In genomic region chr9:61227492-61228229, GRCm38 (mm10) we compare ENCODE assay signal across 11 mouse cellular contexts.
A peak's percentile ranks its signal among the peaks of the same experiment; 100 is the strongest.
DNase-seq lines count a peak whose midpoint lies in the region; ATAC-seq and TF ChIP-seq lines count a peak whose summit lies in the region.
"Had no signal": no experiment of that assay in that cellular context is flagged by ENCODE, and none has a peak within 500 bp of the region (broad histone marks: within the 10 kb centered on the region; RNA-seq: fewer than 3 reads in every experiment).

No protein-coding gene starts in this region.

- H3K27me3 ChIP-seq in heart, postnatal 0 days (ENCODE audit: control insufficient read depth, insufficient read depth, low read length): peaks cover 46% of the 10 kb centered on the region
- peaks cover 19% of the 10 kb centered on the region for H3K27me3 ChIP-seq in limb, embryonic 12.5 days
- H3K27me3 ChIP-seq: CH12.LX; liver, embryonic 13.5 days had no signal

- TF ChIP-seq EP300 in heart, postnatal 0 days (IDR thresholded peaks at IDR 0.05; ENCODE audit: low read depth): no peak

- WGBS in heart, postnatal 0 days: 33% methylated on average over 19 of the region's 19 CpGs
- 19% methylated on average over 19 of the region's 19 CpGs for whole genome bisulfite sequencing in limb, embryonic 12.5 days

- no peak overlapping the region for H3K27ac ChIP-seq in heart, postnatal 0 days (ENCODE audit: low read depth)
- no peak overlapping the region for H3K27ac ChIP-seq in limb, embryonic 12.5 days
- H3K27ac ChIP-seq: liver, embryonic 13.5 days had no signal

- H3K9me3 ChIP-seq in heart, postnatal 0 days (replicated peaks; ENCODE audit: control insufficient read depth, low read length): no peaks in the 10 kb centered on the region; the same call in 1 of the 2 replicates
- H3K9me3 ChIP-seq in limb, embryonic 12.5 days: peaks cover 5% of the 10 kb centered on the region; the same call in 1 of the 2 replicates
- H3K9me3 ChIP-seq: liver, embryonic 13.5 days had no signal

- no peak for TF ChIP-seq CTCF in heart, postnatal 0 days (IDR thresholded peaks at IDR 0.05; ENCODE audit: low read depth)

- no peaks in the 10 kb centered on the region for H3K36me3 ChIP-seq in heart, postnatal 0 days (replicated peaks; ENCODE audit: control insufficient read depth, insufficient read depth, low read length)
- H3K36me3 ChIP-seq in limb, embryonic 12.5 days: no peaks in the 10 kb centered on the region
- H3K36me3 ChIP-seq: liver, embryonic 13.5 days had no signal

- no peaks in the 10 kb centered on the region; the same call in 1 of the 2 replicates for H3K4me1 ChIP-seq in heart, postnatal 0 days (ENCODE audit: control insufficient read depth, insufficient read depth)
- peaks cover 21% of the 10 kb centered on the region for H3K4me1 ChIP-seq in limb, embryonic 12.5 days (replicated peaks)
- H3K4me1 ChIP-seq: liver, embryonic 13.5 days had no signal

- no peak for ATAC-seq in heart, postnatal 0 days (ENCODE audit: insufficient read depth, low read depth)
- ATAC-seq in limb, embryonic 12.5 days (ENCODE audit: insufficient number of reproducible peaks, insufficient read depth, low FRiP score, low TSS enrichment, low read depth): no peak
- no peak for ATAC-seq in megakaryocyte, adult 5-6 weeks (ENCODE audit: poor library complexity, severe bottlenecking)

- H3K4me3 ChIP-seq in heart, postnatal 0 days (ENCODE audit: low read depth, low read length): no peak overlapping the region
- no peak overlapping the region for H3K4me3 ChIP-seq in limb, embryonic 12.5 days (replicated peaks)
- H3K4me3 ChIP-seq: liver, embryonic 13.5 days had no signal

- intact Hi-C loops in heart, postnatal 25 days (cut with DNase I): no loop called here

- no peak overlapping the region for H3K9ac ChIP-seq in heart, postnatal 0 days (replicated peaks; ENCODE audit: low read depth, low read length)
- no peak overlapping the region for H3K9ac ChIP-seq in limb, embryonic 12.5 days (replicated peaks)
- H3K9ac ChIP-seq: liver, embryonic 13.5 days had no signal

- H3K4me2 ChIP-seq in heart, postnatal 0 days (ENCODE audit: low read depth, low read length): 0 out of 2 replicates have a peak overlapping the region, but pooled peaks have one; percentile 7
- H3K4me2 ChIP-seq in limb, embryonic 12.5 days: peak overlapping the region; percentile 43
- H3K4me2 ChIP-seq: liver, embryonic 13.5 days had no signal

- no peak for DNase-seq in heart, postnatal 0 days (ENCODE audit: low spot score)
- DNase-seq in heart, postnatal 25 days (ENCODE audit: low spot score): no peak
- DNase-seq in embryo, embryonic 10 days (ENCODE audit: low spot score): peak; percentile 45
- peak; percentile 41 for DNase-seq in embryo, embryonic 9.5 days (ENCODE audit: extremely low spot score)
- no peak for DNase-seq in ovary, adult 18-20 months (ENCODE audit: low spot score)
- DNase-seq in MN1 (ENCODE audit: low spot score): no peak
- DNase-seq: adrenal gland, adult 8-10 months; liver, embryonic 13.5 days had no signal

Comparison
In these comparisons a context has a peak if more than half of its experiments do, and no peak if none do; other contexts are left out.
1. DNase-seq: peak in embryo, embryonic 10 days (single experiment) and embryo, embryonic 9.5 days (single experiment); none in heart, postnatal 0 days (single experiment), heart, postnatal 25 days (single experiment), ovary, adult 18-20 months (single experiment) and MN1 (single experiment).